Mouse (Mus musculus) heart, postnatal 0 days (tissue): Measurements from ENCODE around the gene Olfr191. TPM values are rescaled to one million over a fixed set of nuclear protein-coding genes. Genes with fewer than 3 reads are reported as not detected.
"Not testable (repeated sequence)": the region's sequence is repeated elsewhere in the genome, so short reads cannot be mapped to it uniquely, and the experiment has no call there.

ENCODE experiments used
- ATAC-seq: fragments of 200-750 bp; cut with Nextera tagmentation; 2 replicates; pipeline ENCODE4 v1.8.0; 2017; ENCODE audit warnings: low read depth, moderate number of reproducible peaks, moderate library complexity; ENCODE audit not compliant: insufficient read depth
- DNase-seq: peaks from one replicate; pipeline ENCODE4 v3.0.0-alpha.2; 2016; ENCODE audit warnings: low spot score
- H3K27ac ChIP-seq: fragments of 300-500 bp; sonication (generic); 2 replicates; pipeline ENCODE4 v1.5.1; 2014; ENCODE audit warnings: low read depth, mild to moderate bottlenecking
- H3K27me3 ChIP-seq: fragments of 300-500 bp; sonication (generic); 2 replicates; pipeline ENCODE4 v1.6.1; 2014; ENCODE audit warnings: low read length, mixed read lengths; ENCODE audit not compliant: control insufficient read depth, insufficient read depth
- H3K36me3 ChIP-seq: fragments of 300-500 bp; sonication (generic); replicated peaks from 2 replicates; pipeline ENCODE4 v1.6.1; 2014; ENCODE audit warnings: low read length, mixed read lengths; ENCODE audit not compliant: control insufficient read depth, insufficient read depth
- H3K4me1 ChIP-seq: fragments of 300-500 bp; sonication (generic); 2 replicates; pipeline ENCODE4 v1.6.1; 2014; ENCODE audit warnings: antibody characterized with exemption; ENCODE audit not compliant: control insufficient read depth, insufficient read depth
- H3K4me2 ChIP-seq: fragments of 300-500 bp; sonication (generic); 2 replicates; pipeline ENCODE4 v1.6.1; 2014; ENCODE audit warnings: low read depth, mild to moderate bottlenecking, low read length, moderate library complexity
- H3K4me3 ChIP-seq: fragments of 300-500 bp; sonication (generic); 2 replicates; pipeline ENCODE4 v1.5.1; 2014; ENCODE audit warnings: low read depth, low read length
- H3K9ac ChIP-seq: fragments of 300-500 bp; sonication (generic); replicated peaks from 2 replicates; pipeline ENCODE4 v1.6.1; 2014; ENCODE audit warnings: low read depth, low read length, mixed read lengths
- H3K9me3 ChIP-seq: fragments of 300-500 bp; sonication (generic); replicated peaks from 2 replicates; pipeline ENCODE4 v1.6.1; 2016; ENCODE audit warnings: low read length; ENCODE audit not compliant: control insufficient read depth
- CTCF ChIP-seq: IDR thresholded peaks from 2 replicates; pipeline ENCODE4 v1.5.1; 2016; ENCODE audit warnings: antibody characterized with exemption, control low read depth, low read depth
- EP300 ChIP-seq: IDR thresholded peaks from 2 replicates; pipeline ENCODE4 v1.6.1; 2016; ENCODE audit warnings: antibody characterized with exemption, low read depth
- WGBS: fragments of 180-500 bp; shearing (Covaris S2); extraction: QIAGEN DNeasy Blood & Tissue Kit; methylation state at CpG from one replicate; pipeline ENCODE4 v1.1.7; 2014; 5-methylcytosine and 5-hydroxymethylcytosine counted together
- polyA plus RNA-seq: library from polyadenylated mRNA; unstranded; fragments of >200 nt; fragmentation: Nextera tagmentation; extraction: Ambion mirVana; gene quantifications from 2 replicates; pipeline ENCODE4 v1.2.1, GENCODE M21; 2015
- total RNA-seq: library from RNA; depleted of rRNA; stranded (reverse); fragments of >200 nt; gene quantifications from 2 replicates; pipeline ENCODE4 v1.2.3, GENCODE M21; 2014; ENCODE audit warnings: low replicate concordance; rRNA removed

Olfr191 gene
- total RNA-seq (not detected in 2 replicates), polyA plus RNA-seq (not detected in 2 replicates)

- H3K4me3 ChIP-seq, H3K9ac ChIP-seq, H3K9me3 ChIP-seq, H3K4me1 ChIP-seq, H3K27me3 ChIP-seq, H3K36me3 ChIP-seq, H3K4me2 ChIP-seq, H3K27ac ChIP-seq, ATAC-seq, DNase-seq: not testable (repeated sequence)
- WGBS = 40% methylated on average over 1 of the region's 1 CpGs
These were observed at the start of gene Olfr191 for GRCm38 (mm10) chr16:59089722-59090121. Gene Olfr191, minus strand, starts transcription at chr16:59089822.

GRCm38 (mm10) chr16:59130740-59131139 is 41.1 kb upstream of the Olfr191 start:
- Histone ChIP-seq H3K4me1 (no peaks in the 10 kb centered on the region), H3K4me3 (no peak overlapping the region), H3K27ac (no peak overlapping the region), H3K9me3 (no peaks in the 10 kb centered on the region), H3K4me2 (no peak overlapping the region), H3K9ac (no peak overlapping the region), H3K36me3 (no peaks in the 10 kb centered on the region), H3K27me3 (no peaks in the 10 kb centered on the region)
- ATAC-seq = no peak
- no peak for TF ChIP-seq CTCF
- TF ChIP-seq EP300 = no peak
- DNase-seq = no peak
- 78% methylated on average over 1 of the region's 1 CpGs for WGBS

GRCm38 (mm10) chr16:59120969-59121368 is 31.3 kb upstream of the Olfr191 start, which contains the start of gene Olfr194:
Gene Olfr194, minus strand, starts transcription at chr16:59121069.
- ATAC-seq (no peak), DNase-seq (no peak)
- no peak within 1 kb of the TSS for H3K4me2 ChIP-seq
- no peaks in the 10 kb centered on the region for H3K4me1 ChIP-seq
- H3K27ac ChIP-seq = no peak within 1 kb of the TSS
- no peak within 1 kb of the TSS for H3K9ac ChIP-seq
- H3K4me3 ChIP-seq = no peak within 1 kb of the TSS
- TF ChIP-seq CTCF (no peak), EP300 (no peak)
- H3K36me3 ChIP-seq = no peaks in the 10 kb centered on the region
- 0 out of 2 replicates have a peak, but pooled peaks cover 12% of the 10 kb centered on the region for H3K9me3 ChIP-seq
- H3K27me3 ChIP-seq = no peaks in the 10 kb centered on the region

GRCm38 (mm10) chr16:59111781-59112180 is 22.2 kb upstream of the Olfr191 start, which contains the start of gene Olfr193:
Gene Olfr193, minus strand, starts transcription at chr16:59111881.
- no peak for DNase-seq
- no peak within 1 kb of the TSS for H3K27ac ChIP-seq

GRCm38 (mm10) chr16:59108522-59108921 is 18.9 kb upstream of the Olfr191 start:
- not testable (repeated sequence) for H3K4me2 ChIP-seq, ATAC-seq, DNase-seq, H3K36me3 ChIP-seq, H3K27ac ChIP-seq, H3K9ac ChIP-seq, H3K27me3 ChIP-seq, H3K4me3 ChIP-seq, H3K4me1 ChIP-seq, H3K9me3 ChIP-seq
- WGBS = 30% methylated on average over 5 of the region's 5 CpGs

More at GRCm38 (mm10) chr16:59111781-59112180, 22.2 kb upstream of the Olfr191 start, which contains the start of gene Olfr193:
- no peak for TF ChIP-seq EP300
- no peak for TF ChIP-seq CTCF
- Histone ChIP-seq H3K4me1 (no peaks in the 10 kb centered on the region), H3K27me3 (no peaks in the 10 kb centered on the region), H3K9me3 (0 out of 2 replicates have a peak, but pooled peaks cover 5% of the 10 kb centered on the region), H3K4me2 (no peak within 1 kb of the TSS), H3K36me3 (no peaks in the 10 kb centered on the region), H3K9ac (no peak within 1 kb of the TSS), H3K4me3 (no peak within 1 kb of the TSS)
- WGBS = 74% methylated on average over 1 of the region's 1 CpGs
- ATAC-seq = no peak

GRCm38 (mm10) chr16:59105312-59105711 is 15.7 kb upstream of the Olfr191 start:
- ATAC-seq (no peak), DNase-seq (no peak)

GRCm38 (mm10) chr16:59081113-59081512 is 8.5 kb downstream of the Olfr191 start:
- H3K9me3 ChIP-seq, H3K4me3 ChIP-seq, H3K27ac ChIP-seq, ATAC-seq, H3K4me2 ChIP-seq, H3K36me3 ChIP-seq, H3K4me1 ChIP-seq, H3K27me3 ChIP-seq, H3K9ac ChIP-seq, DNase-seq: not testable (repeated sequence)
- WGBS = 63% methylated on average over 2 of the region's 2 CpGs

More at GRCm38 (mm10) chr16:59105312-59105711, 15.7 kb upstream of the Olfr191 start:
- H3K4me3 ChIP-seq = no peak overlapping the region
- no peaks in the 10 kb centered on the region for H3K36me3 ChIP-seq
- no peaks in the 10 kb centered on the region for H3K27me3 ChIP-seq
- no peak overlapping the region for H3K9ac ChIP-seq
- TF ChIP-seq EP300 = no peak
- TF ChIP-seq CTCF = no peak
- no peak overlapping the region for H3K27ac ChIP-seq
- H3K9me3 ChIP-seq = no peaks in the 10 kb centered on the region
- H3K4me2 ChIP-seq = no peak overlapping the region
- H3K4me1 ChIP-seq = no peaks in the 10 kb centered on the region
- 57% methylated on average over 2 of the region's 2 CpGs for WGBS
